Mouse (Mus musculus) gastrocnemius, adult 2 months (tissue): ENCODE results near the gene Lrrc25. TPM values are rescaled to one million over a fixed set of nuclear protein-coding genes. Genes with fewer than 3 reads are reported as not detected.
A peak's percentile ranks its signal among the peaks of the same experiment; 100 is the strongest.

Experiments
- DNase-seq: peaks from one replicate; pipeline ENCODE4 v3.0.0; 2022
- H3K27ac ChIP-seq: fragments of 200-600 bp; 2 replicates; pipeline ENCODE4 v1.8.1; 2022; ENCODE audit warnings: mild to moderate bottlenecking
- H3K4me3 ChIP-seq: fragments of 200-600 bp; 2 replicates; pipeline ENCODE4 v1.8.1; 2022; ENCODE audit warnings: mild to moderate bottlenecking, moderate library complexity
- CTCF ChIP-seq: fragments of 200-600 bp; IDR thresholded peaks from 2 replicates; pipeline ENCODE4 v1.8.1; 2022; ENCODE audit warnings: antibody characterized with exemption, mild to moderate bottlenecking, moderate library complexity
- intact Hi-C: fragments of 180-260 bp; cut with DNase I; formaldehyde crosslinking; loops from one replicate; pipeline ENCODE4 v1.15.1; 2025
- total RNA-seq, 2 experiments: library from RNA; stranded (reverse); gene quantifications; 2 replicates each; pipeline ENCODE4 v1.2.3; 2021

The Lrrc25 gene
- total RNA-seq, 2 experiments from 2014 or later, result 0.42 to 0.48 TPM

DNA sequence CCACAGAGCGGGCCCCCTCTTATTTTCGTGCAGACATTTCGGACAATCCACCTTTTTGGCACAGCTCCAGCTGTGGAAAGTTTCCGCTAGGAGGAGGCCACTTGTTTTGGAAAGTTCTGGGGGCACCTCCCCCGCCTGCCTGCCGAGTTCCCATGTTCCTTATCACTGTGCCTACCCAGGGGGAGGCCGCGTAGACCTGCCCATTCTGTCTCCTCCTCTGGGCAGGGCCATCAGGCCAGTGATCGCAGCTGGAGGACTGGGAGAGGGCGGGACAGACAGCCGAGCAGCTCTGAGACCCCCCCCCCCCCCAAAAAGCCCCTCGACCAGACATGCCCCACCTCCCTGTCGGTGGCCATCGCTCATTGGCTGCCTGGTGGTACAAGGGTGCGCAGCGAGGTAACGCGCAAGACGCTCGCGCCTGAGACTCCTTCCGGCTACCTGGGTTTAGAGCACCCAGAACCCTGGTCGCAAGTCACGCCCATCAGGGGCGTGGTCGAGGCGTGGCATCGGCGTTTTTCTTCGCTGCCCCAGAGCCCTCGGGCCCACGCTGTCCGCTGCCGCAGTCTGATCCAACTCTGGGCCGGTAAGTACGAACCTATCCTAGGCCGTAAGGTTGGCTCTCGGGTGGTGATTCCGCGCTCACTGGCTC is 21.9 kb upstream of the Lrrc25 start, which contains the start of gene Isyna1:
TSS of gene Isyna1 (plus strand) at position 413 of the 649 bp plus-strand sequence.
- H3K27ac ChIP-seq, result peak within 1 kb of the TSS; percentile 79
- peak within 1 kb of the TSS; percentile 77 for H3K4me3 ChIP-seq
- DNase-seq, result peak; percentile 85
- intact Hi-C loops, result no loop called here
- TF ChIP-seq CTCF, result no peak

DNA sequence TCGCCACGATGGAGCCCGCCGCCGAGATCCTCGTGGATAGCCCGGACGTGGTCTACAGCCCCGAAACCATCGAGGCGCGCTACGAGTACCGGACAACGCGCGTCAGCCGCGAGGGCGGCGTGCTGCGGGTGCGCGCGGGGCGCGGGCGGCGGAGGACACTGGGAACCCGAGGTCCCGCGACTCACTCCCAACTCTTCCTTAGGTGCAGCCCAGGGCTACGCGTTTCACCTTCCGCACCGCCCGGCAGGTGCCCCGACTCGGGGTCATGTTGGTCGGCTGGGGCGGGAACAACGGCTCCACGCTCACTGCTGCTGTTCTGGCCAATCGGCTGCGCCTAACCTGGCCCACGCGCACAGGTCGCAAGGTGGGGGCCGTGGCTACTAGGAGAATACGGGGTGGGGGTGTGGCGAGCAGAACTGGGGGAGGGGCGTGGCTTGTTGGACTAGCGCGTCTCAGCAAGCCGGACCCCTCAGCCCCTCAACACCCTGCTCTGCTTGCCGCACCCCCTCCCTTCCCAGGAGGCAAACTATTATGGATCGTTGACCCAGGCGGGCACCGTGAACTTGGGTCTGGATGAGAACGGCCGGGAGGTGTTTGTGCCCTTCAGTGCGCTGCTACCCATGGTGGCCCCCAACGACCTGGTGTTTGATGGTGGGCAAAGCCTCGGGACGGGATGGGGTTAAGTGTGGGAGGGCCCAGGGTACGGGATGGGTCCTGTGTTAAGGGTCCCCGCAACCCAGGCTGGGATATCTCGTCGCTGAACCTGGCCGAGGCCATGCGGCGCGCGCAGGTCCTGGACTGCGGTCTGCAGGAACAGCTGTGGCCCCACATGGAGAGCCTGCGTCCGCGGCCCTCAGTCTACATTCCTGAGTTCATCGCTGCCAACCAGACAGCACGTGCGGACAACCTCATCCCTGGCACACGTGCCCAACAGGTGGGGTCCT is 21.1 kb upstream of the Lrrc25 start:
- no peak for TF ChIP-seq CTCF
- DNase-seq, result peak; percentile 44
- peak overlapping the region; percentile 77 for H3K4me3 ChIP-seq
- H3K27ac ChIP-seq, result peak overlapping the region; percentile 79
- intact Hi-C loops, result no loop called here

DNA sequence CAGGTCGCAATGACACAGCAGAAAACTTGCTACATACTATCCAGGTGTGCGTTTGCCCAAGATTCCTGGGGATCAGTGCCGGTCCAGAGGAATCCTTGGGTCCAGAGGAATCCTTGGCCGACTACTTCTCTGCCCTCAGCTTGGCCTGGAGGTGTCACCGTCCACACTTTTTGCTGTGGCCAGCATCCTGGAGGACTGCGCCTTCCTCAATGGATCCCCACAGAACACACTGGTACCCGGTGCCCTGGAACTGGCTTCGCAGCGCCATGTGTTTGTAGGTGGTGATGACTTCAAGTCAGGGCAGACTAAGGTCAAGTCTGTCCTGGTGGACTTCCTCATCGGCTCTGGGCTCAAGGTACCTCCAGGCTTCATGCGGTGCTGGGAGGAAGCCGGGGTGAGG is 20.1 kb upstream of the Lrrc25 start:
- peak; percentile 14 for DNase-seq
- Histone ChIP-seq H3K4me3 (no peak overlapping the region), H3K27ac (no peak overlapping the region)
- TF ChIP-seq CTCF, result no peak
- intact Hi-C loops, result no loop called here

DNA sequence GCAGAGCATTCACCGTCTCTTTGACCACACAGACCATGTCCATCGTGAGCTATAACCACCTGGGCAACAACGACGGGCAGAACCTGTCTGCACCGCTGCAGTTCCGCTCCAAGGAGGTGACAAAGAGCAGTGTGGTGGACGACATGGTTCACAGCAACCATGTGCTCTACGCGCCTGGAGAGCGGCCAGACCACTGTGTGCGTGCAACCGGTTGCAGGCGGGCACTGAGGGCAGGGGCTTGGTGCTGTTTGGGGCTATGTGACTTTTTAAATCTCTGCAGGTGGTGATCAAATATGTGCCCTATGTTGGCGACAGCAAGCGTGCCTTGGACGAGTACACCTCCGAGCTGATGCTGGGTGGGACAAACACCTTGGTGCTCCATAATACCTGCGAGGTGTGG is 19.7 kb upstream of the Lrrc25 start:
- H3K27ac ChIP-seq, result no peak overlapping the region
- intact Hi-C loops, result no loop called here
- DNase-seq, result peak; percentile 24
- no peak overlapping the region for H3K4me3 ChIP-seq
- TF ChIP-seq CTCF, result no peak

DNA sequence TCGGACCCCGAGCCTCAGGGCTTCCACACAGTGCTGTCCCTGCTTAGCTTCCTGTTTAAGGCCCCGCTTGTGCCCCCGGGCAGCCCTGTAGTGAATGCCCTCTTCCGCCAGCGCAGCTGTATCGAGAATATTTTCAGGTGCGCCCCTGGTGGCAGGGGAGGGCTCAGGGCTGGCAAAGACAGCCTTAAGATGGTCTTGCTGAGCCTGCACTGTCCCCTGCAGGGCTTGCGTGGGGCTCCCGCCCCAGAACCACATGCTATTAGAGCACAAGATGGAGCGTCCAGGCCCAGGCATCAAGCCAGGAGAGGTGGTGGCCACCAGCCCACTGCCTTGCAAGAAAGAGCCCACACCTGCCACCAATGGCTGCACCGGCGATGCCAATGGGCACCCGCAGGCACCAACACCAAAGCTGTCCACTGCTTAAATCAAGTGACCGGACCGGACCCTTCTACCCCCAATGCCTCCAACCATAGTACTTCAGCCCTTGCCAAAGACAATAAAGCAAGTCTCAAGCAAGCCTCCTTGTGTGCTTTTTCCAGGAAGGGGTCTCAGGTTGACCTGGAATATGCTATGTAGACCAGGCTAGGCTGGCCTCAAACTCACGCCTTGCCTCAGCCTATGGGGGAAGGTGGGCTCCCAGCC is 19.1 kb upstream of the Lrrc25 start:
- DNase-seq, result no peak
- no peak overlapping the region for H3K27ac ChIP-seq
- intact Hi-C loops, result no loop called here
- H3K4me3 ChIP-seq, result no peak overlapping the region
- TF ChIP-seq CTCF, result no peak

- peak overlapping the region; percentile 56 for H3K4me3 ChIP-seq
- TF ChIP-seq CTCF, result no peak
- intact Hi-C loops, result no loop called here
- DNase-seq, result no peak
- no peak overlapping the region for H3K27ac ChIP-seq
Measured at GRCm38 (mm10) chr8:70597417-70598272, 18.3 kb upstream of the Lrrc25 start.

DNA sequence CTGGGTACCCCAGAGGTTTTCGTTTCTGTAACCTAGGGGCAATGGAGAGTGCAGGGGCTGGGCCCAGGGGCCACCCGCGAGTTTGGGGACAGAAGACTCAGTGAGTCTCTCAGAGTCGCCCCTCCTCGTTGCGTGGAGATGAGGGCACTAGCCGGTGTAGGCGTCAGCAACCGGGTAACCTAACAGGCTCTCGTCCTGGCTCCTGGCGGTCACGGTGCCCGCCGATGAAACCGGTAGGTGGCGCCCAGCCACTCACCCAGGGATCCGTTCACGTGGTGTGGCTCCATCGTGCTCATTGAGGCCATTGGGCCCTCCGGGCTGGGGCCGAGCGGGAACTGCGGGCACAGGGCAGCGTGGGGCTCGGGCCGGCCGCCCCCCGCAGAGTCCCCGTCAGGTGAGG is 17.7 kb upstream of the Lrrc25 start:
- H3K27ac ChIP-seq, result no peak overlapping the region
- peak; percentile 88 for DNase-seq
- peak overlapping the region; percentile 56 for H3K4me3 ChIP-seq
- TF ChIP-seq CTCF, result peak; percentile 76
- intact Hi-C loops, result no loop called here

GRCm38 (mm10) chr8:70598722-70599121 is 17.2 kb upstream of the Lrrc25 start:
- DNase-seq, result no peak
- no peak overlapping the region for H3K27ac ChIP-seq
- intact Hi-C loops, result no loop called here
- TF ChIP-seq CTCF, result no peak
- H3K4me3 ChIP-seq, result peak overlapping the region; percentile 56

DNA sequence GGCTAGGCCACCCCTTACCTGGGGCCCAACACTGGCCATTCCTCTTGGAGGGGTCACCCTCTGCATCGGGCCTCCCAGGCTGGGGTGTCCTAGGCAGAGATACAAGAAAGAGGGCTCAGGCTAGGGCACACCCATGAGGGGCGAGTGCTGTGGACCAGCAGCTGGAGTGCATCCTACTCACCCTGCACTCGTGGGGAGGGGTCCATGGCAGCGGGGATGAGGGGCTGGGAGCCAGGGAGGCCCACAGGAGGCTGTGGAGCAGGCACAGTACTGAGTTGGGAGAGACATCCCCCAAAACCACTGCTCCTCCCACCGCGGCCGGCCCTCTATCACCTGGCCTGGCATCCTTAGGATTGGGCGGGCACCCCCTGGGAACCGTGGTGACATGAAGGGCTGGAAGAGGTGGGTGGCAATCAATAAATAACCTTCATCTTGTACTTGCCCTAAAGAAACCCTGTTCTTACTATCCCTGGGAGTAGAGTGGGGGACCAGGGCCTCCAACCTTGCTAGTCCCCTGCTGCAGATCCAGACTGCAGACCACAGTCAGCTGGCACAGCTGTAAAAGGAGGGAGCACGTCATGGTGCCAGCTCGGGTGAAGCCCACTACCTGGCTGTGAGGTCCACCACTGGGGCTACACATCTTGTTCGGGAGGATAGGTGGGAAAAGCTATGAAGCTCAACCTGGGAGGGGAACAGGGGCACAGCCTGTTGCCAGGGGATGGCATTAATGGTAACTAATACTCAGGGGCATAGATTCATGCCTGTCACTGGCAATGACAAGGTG is 16.3 kb upstream of the Lrrc25 start:
- Histone ChIP-seq H3K27ac (no peak overlapping the region), H3K4me3 (no peak overlapping the region)
- no peak for TF ChIP-seq CTCF
- DNase-seq, result no peak
- intact Hi-C loops, result no loop called here

DNA sequence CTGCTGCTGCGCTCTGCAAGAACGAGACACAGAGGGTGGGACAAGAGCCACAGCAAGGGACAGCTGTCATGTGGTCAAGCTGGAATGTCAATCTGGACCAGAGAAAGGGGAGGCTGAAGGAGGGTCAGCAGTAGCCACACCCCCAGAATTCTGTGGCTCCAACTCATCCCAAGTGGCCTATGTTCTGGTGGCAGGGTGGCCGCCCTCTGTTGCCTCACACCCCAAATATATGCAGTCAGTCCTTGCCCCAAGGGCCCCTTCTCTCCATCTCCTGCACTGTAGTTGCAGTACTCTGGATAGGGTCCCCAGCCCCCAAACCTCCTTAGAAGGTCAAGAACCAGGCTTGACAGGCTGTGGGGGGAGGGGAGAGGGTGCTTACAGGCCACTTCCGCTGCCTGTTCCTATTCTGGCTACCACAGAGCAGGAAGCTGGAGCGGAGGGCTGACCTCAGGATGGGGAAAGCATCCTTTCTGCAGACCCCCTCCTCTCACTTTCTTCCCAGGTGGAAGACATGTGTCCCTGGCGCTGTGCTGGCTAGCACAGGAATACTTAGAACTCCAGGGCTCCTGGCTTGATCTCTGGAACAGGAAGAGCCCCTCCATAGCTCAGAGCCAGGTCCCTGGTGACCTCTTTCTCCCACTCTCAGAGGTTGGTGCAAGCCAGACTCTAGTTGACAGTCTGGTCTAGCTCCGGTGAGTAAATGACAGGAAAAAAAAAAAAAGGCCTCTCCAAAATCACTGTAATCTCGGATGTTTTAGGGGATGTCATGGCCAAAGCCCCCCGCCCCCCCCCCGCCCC is 15.3 kb upstream of the Lrrc25 start:
- H3K27ac ChIP-seq, result peak overlapping the region; percentile 66
- no peak for DNase-seq

DNA sequence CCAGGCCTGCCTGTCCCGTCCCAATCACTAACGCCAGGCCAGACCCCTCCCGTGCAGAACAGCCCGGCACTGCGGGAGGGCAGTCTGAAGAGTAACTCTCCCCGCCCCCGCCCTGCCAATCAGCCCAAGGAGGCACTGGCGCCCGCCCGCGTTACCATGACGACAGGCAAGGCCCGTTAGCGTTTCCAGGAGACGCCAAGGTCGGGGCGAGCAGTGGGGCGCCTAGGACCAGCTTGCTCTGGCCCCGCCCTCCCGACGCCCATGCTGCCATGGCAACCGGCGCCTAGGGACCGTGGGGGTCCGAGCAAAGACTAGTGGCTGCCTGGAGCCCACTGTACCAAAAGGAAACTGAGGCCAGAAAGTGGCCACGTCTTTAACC is 14.7 kb upstream of the Lrrc25 start:
- intact Hi-C loops, result no loop called here
- peak; percentile 75 for DNase-seq
- Histone ChIP-seq H3K27ac (peak overlapping the region; percentile 66), H3K4me3 (peak overlapping the region; percentile 21)
- TF ChIP-seq CTCF, result no peak

More for the DNA sequence above, 15.3 kb upstream of the Lrrc25 start:
- intact Hi-C loops, result no loop called here
- H3K4me3 ChIP-seq, result peak overlapping the region; percentile 21
- no peak for TF ChIP-seq CTCF
